Mouse (Mus musculus) thymus, postnatal 25 days (tissue): ENCODE data around the gene Spag16.
A peak's percentile ranks its signal among the peaks of the same experiment; 100 is the strongest.

Experiments
- DNase-seq: peaks from one replicate; pipeline ENCODE4 v3.0.0; 2022

The Spag16 gene

DNA sequence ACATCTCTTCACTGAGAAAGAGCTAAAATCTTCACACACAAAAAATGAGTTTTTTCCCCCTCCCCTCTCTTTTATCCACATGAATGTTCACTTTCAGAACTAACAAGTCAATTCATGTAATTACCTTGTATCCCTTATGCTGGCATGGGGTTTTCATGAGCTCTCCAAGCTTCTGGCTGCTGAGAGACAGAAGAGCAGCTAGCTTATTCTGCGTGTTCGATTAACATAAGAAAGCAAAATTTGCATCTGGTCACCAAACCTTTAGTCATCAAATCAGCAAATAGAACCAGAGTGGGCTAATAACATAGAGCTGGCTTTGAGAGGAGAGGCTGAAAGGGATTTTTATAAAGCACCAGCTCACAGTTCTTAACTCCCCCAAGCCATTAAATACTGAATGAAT, 700.4 kb downstream of the Spag16 start:
- DNase-seq, result no peak

GRCm38 (mm10) chr1:70529771-70530170, 703.0 kb downstream of the Spag16 start:
- DNase-seq, result no peak

DNA sequence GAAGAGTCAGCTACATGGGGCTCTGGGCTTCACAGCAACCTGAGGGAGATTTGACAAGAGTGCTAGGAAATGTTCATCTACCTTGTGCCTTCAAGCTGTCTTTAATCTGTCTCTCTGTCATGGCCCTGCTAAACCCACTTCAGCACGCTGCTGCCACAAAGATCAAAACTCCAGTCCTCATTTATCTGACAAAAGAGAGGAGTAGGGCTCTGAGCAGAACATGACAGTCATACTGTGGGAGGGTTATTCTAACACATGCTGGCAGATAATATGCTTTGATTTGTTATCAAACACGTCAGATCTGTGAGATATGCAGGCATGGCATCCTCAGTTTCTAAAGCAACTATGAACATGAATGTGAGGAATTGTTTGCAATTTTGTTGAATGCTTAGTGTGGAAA, 725.1 kb downstream of the Spag16 start:
- no peak for DNase-seq

- DNase-seq, result no peak
Observed at GRCm38 (mm10) chr1:70621805-70622204, 795.0 kb downstream of the Spag16 start.

GRCm38 (mm10) chr1:70624803-70625460, 798.2 kb downstream of the Spag16 start:
- DNase-seq, result no peak

GRCm38 (mm10) chr1:70652719-70653118, 825.9 kb downstream of the Spag16 start:
- DNase-seq, result no peak

DNA sequence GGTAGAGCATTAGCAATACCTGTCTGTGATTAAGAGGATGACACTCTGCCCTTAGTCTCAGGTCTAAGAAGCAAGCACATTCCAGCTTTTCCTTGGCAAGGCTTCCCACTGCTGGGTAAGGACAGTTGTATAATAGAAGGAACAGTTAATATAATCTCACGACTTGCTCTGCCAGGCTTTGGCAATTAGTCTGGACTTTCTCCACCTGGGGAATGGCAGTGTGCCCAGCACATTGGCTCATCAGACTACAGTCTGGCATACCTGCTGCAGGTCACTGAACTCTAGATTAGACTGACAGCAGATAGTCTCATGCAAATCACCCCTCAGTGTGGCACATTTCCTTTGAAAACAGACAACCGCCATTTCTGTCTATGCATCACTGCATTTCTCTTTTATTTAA, 865.8 kb downstream of the Spag16 start:
- DNase-seq, result no peak

GRCm38 (mm10) chr1:70700270-70700669, 873.5 kb downstream of the Spag16 start:
- DNase-seq, result no peak

- DNase-seq, result no peak
Observed at GRCm38 (mm10) chr1:70703934-70704333, 877.2 kb downstream of the Spag16 start.

DNA sequence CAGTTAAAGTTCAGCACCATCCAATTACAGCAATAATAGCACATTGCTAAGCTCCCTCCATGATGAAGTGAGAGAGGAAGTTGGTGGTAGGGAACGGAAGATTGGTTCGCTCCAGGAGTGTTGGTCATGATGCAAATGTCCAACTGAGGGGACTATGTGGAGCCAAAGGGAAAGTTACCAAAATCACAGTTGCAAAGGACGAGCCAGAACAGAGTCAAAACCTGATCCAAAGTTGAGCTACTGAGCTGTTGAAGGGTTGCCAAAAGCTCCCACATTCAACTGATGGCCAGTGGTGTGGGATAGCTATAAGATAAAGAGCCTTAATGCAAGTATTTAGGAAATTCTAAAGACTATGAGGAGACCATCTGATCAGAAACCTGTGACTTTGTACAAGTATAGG, 879.1 kb downstream of the Spag16 start:
- DNase-seq, result no peak

DNA sequence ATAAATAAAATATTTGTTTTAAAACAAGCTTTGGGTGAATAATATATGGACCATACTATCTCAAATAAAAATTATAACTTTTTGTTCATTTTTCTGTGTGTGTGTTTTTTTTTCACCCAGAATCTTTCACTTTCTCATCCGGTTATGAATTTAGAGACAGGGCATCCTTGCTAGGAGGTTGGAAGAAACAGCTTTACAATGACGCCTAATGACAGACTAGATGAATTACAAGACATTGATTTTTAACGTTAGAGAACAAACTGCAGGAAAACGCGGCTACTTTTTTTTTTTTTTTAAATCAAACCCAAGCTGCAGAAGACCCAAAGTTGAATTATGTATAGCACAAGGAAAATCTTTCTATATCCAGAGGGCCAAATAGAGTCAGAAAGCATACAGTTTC, 898.3 kb downstream of the Spag16 start:
- DNase-seq, result no peak

DNA sequence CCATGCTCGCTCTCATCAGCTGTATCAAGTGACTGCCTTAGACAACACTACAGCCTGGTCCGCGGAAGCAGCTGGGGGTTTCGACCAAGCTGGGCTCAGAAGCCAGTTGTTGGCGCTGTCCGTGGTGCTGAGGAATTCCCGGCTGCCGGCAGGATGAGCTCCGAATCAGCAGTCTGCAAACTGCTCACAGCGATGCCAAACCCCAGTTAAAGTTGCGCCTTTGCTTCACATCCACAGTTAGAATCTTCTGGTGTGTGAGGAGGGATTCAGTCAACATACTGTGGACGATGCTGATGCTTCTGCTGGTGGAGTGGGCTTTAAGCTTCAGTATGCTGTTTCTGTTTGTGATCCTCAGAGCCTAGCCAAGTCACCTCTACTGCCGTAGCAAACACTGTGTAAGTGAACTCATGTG, 898.9 kb downstream of the Spag16 start, which contains the start of gene Vwc2l:
Gene Vwc2l, plus strand, starts transcription at position 61 of the 412 bp plus-strand sequence.
- peak; percentile 9 for DNase-seq
